In the genomic region with DNA sequence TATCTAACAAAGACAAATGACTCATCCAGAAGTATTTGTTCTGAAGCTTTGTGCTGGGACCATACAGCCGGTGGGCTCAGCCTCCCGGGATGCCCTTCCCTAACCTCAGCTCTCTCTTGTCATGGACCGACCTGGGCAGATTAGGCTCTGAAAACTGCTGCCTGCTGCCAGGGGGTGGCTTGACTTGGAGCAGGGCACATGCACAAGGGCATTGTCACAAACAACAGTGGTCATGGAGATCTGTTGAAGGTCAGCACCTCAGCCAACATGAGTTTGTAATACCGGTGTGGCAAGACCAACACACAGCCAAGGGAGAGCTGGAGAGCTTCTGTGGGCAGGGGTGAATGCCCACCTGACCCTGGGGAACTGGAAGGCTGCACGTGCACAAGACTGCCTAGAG, we compare ENCODE assay signal across 26 mouse cellular contexts. TPM values are rescaled to one million over a fixed set of nuclear protein-coding genes. Genes with fewer than 3 reads are reported as not detected.
DNase-seq lines count a peak whose midpoint lies in the region; ATAC-seq and TF ChIP-seq lines count a peak whose summit lies in the region.
"Had no signal": no experiment of that assay in that cellular context is flagged by ENCODE, and none has a peak within 500 bp of the region (broad histone marks: within the 10 kb centered on the region; RNA-seq: fewer than 3 reads in every experiment).

No protein-coding gene starts in this region.

- no peak overlapping the region for H3K4me2 ChIP-seq in liver, embryonic 12.5 days
- H3K4me2 ChIP-seq: forebrain, embryonic 13.5 days; hindbrain, embryonic 14.5 days; neural tube, embryonic 15.5 days had no signal

- intact Hi-C loops in heart, adult 2 months (cut with DNase I), result no loop called here

- H3K9ac ChIP-seq in heart, adult 2 months (ENCODE audit: low read depth, low read length), result no peak overlapping the region
- no peak overlapping the region for H3K9ac ChIP-seq in liver, embryonic 12.5 days
- H3K9ac ChIP-seq: forebrain, embryonic 13.5 days; hindbrain, embryonic 14.5 days; neural tube, embryonic 15.5 days had no signal

- H3K27ac ChIP-seq in heart, adult 2 months, result peak overlapping the region; percentile 47
- no peak overlapping the region for H3K27ac ChIP-seq in heart, embryonic 10.5 days
- no peak overlapping the region for H3K27ac ChIP-seq in liver, embryonic 12.5 days
- H3K27ac ChIP-seq: forebrain, embryonic 13.5 days; hindbrain, embryonic 14.5 days; limb, embryonic 10.5 days; midbrain, embryonic 10.5 days; neural tube, embryonic 15.5 days had no signal

- peaks cover 4% of the 10 kb centered on the region; the same call in 1 of the 2 replicates for H3K79me2 ChIP-seq in heart, adult 2 months (replicated peaks; ENCODE audit: control insufficient read depth, insufficient read depth, low read length)

- peaks cover 9% of the 10 kb centered on the region for H3K36me3 ChIP-seq in heart, adult 2 months (ENCODE audit: control insufficient read depth, insufficient read depth, low read length)
- H3K36me3 ChIP-seq in heart, embryonic 10.5 days, result no peaks in the 10 kb centered on the region
- H3K36me3 ChIP-seq in liver, embryonic 12.5 days, result no peaks in the 10 kb centered on the region
- H3K36me3 ChIP-seq: G1E; limb, embryonic 10.5 days; midbrain, embryonic 10.5 days; neural tube, embryonic 15.5 days had no signal

- ATAC-seq in liver, embryonic 12.5 days, result no peak
- ATAC-seq: forebrain, embryonic 13.5 days; inflammation-experienced regulatory T-cells, adult 6 months had no signal

- TF ChIP-seq CTCF in heart, adult 2 months (IDR thresholded peaks at IDR 0.05), result no peak

- peak; percentile 73; the same call in 1 of the 2 replicates for TF ChIP-seq EP300 in heart, adult 2 months (IDR thresholded peaks at IDR 0.05; ENCODE audit: insufficient read depth, low read depth, low read length)

- H3K4me1 ChIP-seq in heart, adult 2 months (ENCODE audit: control insufficient read depth, insufficient read depth, low read length), result peaks cover 22% of the 10 kb centered on the region
- peaks cover 4% of the 10 kb centered on the region; the same call in 1 of the 2 replicates for H3K4me1 ChIP-seq in heart, embryonic 10.5 days
- 0 out of 2 replicates have a peak, but pooled peaks cover 5% of the 10 kb centered on the region for H3K4me1 ChIP-seq in liver, embryonic 12.5 days
- H3K4me1 ChIP-seq: forebrain, embryonic 13.5 days; limb, embryonic 10.5 days; midbrain, embryonic 10.5 days; neural tube, embryonic 15.5 days had no signal

- WGBS in heart, adult 2 months, result 41% methylated on average over 5 of the region's 5 CpGs
- 75% methylated on average over 5 of the region's 5 CpGs for WGBS in heart, embryonic 10.5 days
- 68% methylated on average over 5 of the region's 5 CpGs for WGBS in liver, embryonic 12.5 days (ENCODE audit: insufficient replicate concordance)

- H3K4me3 ChIP-seq in heart, adult 2 months, result no peak overlapping the region
- H3K4me3 ChIP-seq in heart, embryonic 10.5 days, result no peak overlapping the region
- H3K4me3 ChIP-seq in liver, embryonic 12.5 days, result no peak overlapping the region
- H3K4me3 ChIP-seq: forebrain, embryonic 13.5 days; limb, embryonic 10.5 days; midbrain, embryonic 10.5 days; neural tube, embryonic 15.5 days had no signal

- TF ChIP-seq POLR2A in heart, adult 2 months (IDR thresholded peaks at IDR 0.05; ENCODE audit: insufficient read depth, low read depth, low read length), result no peak

- DNase-seq in heart, adult 2 months, result peak in 1 of 2 experiments; percentile 62
- DNase-seq in heart, embryonic 10.5 days (ENCODE audit: low spot score), result no peak
- DNase-seq in lung, postnatal 36 days, result peak; percentile 12
- DNase-seq in lung, postnatal 14 days, result no peak
- peak; percentile 71 for DNase-seq in Muller cell, postnatal 12 days (ENCODE audit: inconsistent ontology term)
- peak; percentile 73 for DNase-seq in adrenal gland, postnatal 10 days
- no peak for DNase-seq in kidney, adult 11 months
- DNase-seq: B cell, adult 2 months; cerebellum, adult 8-10 months; kidney, adult 8-10 months; kidney, postnatal 10 days; liver; lung, adult 2 months; lung, postnatal 4 days; retina, postnatal 1 day; right cerebral cortex, postnatal 25 days; spleen, adult 18-20 months had no signal

- H3K27me3 ChIP-seq in heart, adult 2 months (ENCODE audit: control insufficient read depth, insufficient read depth, low read length), result no peaks in the 10 kb centered on the region
- H3K27me3 ChIP-seq in heart, embryonic 10.5 days (ENCODE audit: insufficient read depth, poor library complexity, severe bottlenecking), result no peaks in the 10 kb centered on the region
- no peaks in the 10 kb centered on the region for H3K27me3 ChIP-seq in liver, embryonic 12.5 days (replicated peaks)
- H3K27me3 ChIP-seq: CH12.LX; forebrain, embryonic 13.5 days; neural tube, embryonic 15.5 days had no signal

- H3K9me3 ChIP-seq in heart, embryonic 10.5 days, result no peaks in the 10 kb centered on the region
- no peaks in the 10 kb centered on the region for H3K9me3 ChIP-seq in liver, embryonic 12.5 days (replicated peaks)
- H3K9me3 ChIP-seq: forebrain, embryonic 13.5 days; G1E; limb, embryonic 10.5 days; midbrain, embryonic 10.5 days; neural tube, embryonic 15.5 days had no signal

RNA-seq across cellular contexts. Expression of a gene that starts 42.7 kb away (rescaled TPM):
- 10 to 100 TPM; 22.6 to 26.3 TPM for total RNA-seq in heart, adult 2 months (2021)
- polyA plus RNA-seq in heart, adult 2 months (2012; rRNA removed), result 11.1 and 17.4 TPM in 2 replicates
- 0.30 and 0.55 TPM in 2 replicates for polyA plus RNA-seq in heart, embryonic 10.5 days (2016; fragmentation: Nextera tagmentation; extraction: Ambion mirVana)
- total RNA-seq in adrenal gland, postnatal 10 days (2021), result 10 to 100 TPM; 31.4 to 36.2 TPM
- polyA plus RNA-seq in liver, embryonic 12.5 days (2016; fragmentation: Nextera tagmentation; extraction: Ambion mirVana), result 1.1 and 1.6 TPM in 2 replicates

Comparison
In these comparisons a context has a peak if more than half of its experiments do, and no peak if none do; other contexts are left out.
1. DNase-seq: peak in lung, postnatal 36 days (single experiment), Muller cell, postnatal 12 days (single experiment) and adrenal gland, postnatal 10 days (single experiment); none in heart, embryonic 10.5 days (single experiment), lung, postnatal 14 days (single experiment) and kidney, adult 11 months (single experiment).